Mouse (Mus musculus) G1E-ER4 (cell line): Measurements from ENCODE around the gene Dpyd. TPM values are rescaled to one million over a fixed set of nuclear protein-coding genes. Genes with fewer than 3 reads are reported as not detected.

Experiments used
- GATA1 ChIP-seq: IDR thresholded peaks from one replicate; pipeline ENCODE4 v1.8.0; 2012; ENCODE audit warnings: low read length, inconsistent platforms
- polyA plus RNA-seq: library from polyadenylated mRNA; stranded (reverse); fragments of >175 nt; gene quantifications from 2 replicates; pipeline ENCODE4 v1.2.3, GENCODE M21; 2012

Gene Dpyd
- polyA plus RNA-seq, 1 experiment = not detected

- TF ChIP-seq GATA1 = no peak
These were observed 799.8 kb downstream of the Dpyd start for GRCm38 (mm10) chr3:119361555-119362385.

GRCm38 (mm10) chr3:119362392-119362791 is 800.5 kb downstream of the Dpyd start:
- TF ChIP-seq GATA1 = no peak

GRCm38 (mm10) chr3:119368931-119369330 is 807.0 kb downstream of the Dpyd start:
- TF ChIP-seq GATA1 = no peak

- no peak for TF ChIP-seq GATA1
These were observed 819.2 kb downstream of the Dpyd start for GRCm38 (mm10) chr3:119381119-119381518.

- TF ChIP-seq GATA1 = no peak
These were observed 820.5 kb downstream of the Dpyd start for GRCm38 (mm10) chr3:119382395-119382794.

GRCm38 (mm10) chr3:119387332-119388105 is 825.6 kb downstream of the Dpyd start:
- no peak for TF ChIP-seq GATA1

GRCm38 (mm10) chr3:119397205-119397604 is 835.3 kb downstream of the Dpyd start:
- no peak for TF ChIP-seq GATA1

- no peak for TF ChIP-seq GATA1
These were observed 841.2 kb downstream of the Dpyd start for GRCm38 (mm10) chr3:119402836-119403728.

GRCm38 (mm10) chr3:119419087-119419709 is 857.3 kb downstream of the Dpyd start:
- TF ChIP-seq GATA1 = no peak

- no peak for TF ChIP-seq GATA1
These were observed 857.8 kb downstream of the Dpyd start for GRCm38 (mm10) chr3:119419745-119420144.

GRCm38 (mm10) chr3:119431339-119431738 is 869.4 kb downstream of the Dpyd start:
- TF ChIP-seq GATA1 = no peak

- no peak for TF ChIP-seq GATA1
These were observed 869.8 kb downstream of the Dpyd start for GRCm38 (mm10) chr3:119431757-119432156.

GRCm38 (mm10) chr3:119447559-119447958 is 885.6 kb downstream of the Dpyd start:
- TF ChIP-seq GATA1 = no peak

- no peak for TF ChIP-seq GATA1
These were observed 902.1 kb downstream of the Dpyd start for GRCm38 (mm10) chr3:119464073-119464472.

GRCm38 (mm10) chr3:119464479-119464878 is 902.5 kb downstream of the Dpyd start:
- no peak for TF ChIP-seq GATA1
